Mouse (Mus musculus): ENCODE results near the gene Zfp473. TPM values are rescaled to one million over a fixed set of nuclear protein-coding genes. Genes with fewer than 3 reads are reported as not detected.
"Not testable (repeated sequence)": the region's sequence is repeated elsewhere in the genome, so short reads cannot be mapped to it uniquely, and the experiment has no call there.

The Zfp473 gene
- polyA plus RNA-seq (2015; fragmentation: Nextera tagmentation; extraction: Ambion mirVana), result 0.94 and 1.0 TPM in 2 replicates

- Histone ChIP-seq H3K36me3 (replicated peaks) (peaks cover 41% of the 10 kb centered on the region), H3K4me1 (replicated peaks) (peaks cover 31% of the 10 kb centered on the region), H3K4me2 (peak within 1 kb of the TSS; percentile 89), H3K4me3 (replicated peaks) (peak within 1 kb of the TSS; percentile 84; the same call in 1 of the 2 replicates)
- not testable (repeated sequence) for ATAC-seq (ENCODE audit: insufficient read depth); H3K27me3 ChIP-seq; H3K27ac ChIP-seq (replicated peaks); H3K9ac ChIP-seq; H3K9me3 ChIP-seq (replicated peaks)
- 74% methylated on average over 1 of the region's 1 CpGs for WGBS (ENCODE audit: insufficient replicate concordance)
Measured at GRCm38 (mm10) chr7:44750950-44751349, at the start of gene Zfp473. Zfp473 (minus strand) TSS chr7:44751050.

GRCm38 (mm10) chr7:44792781-44793180, 41.9 kb upstream of the Zfp473 start:
- H3K4me3 ChIP-seq (replicated peaks), result no peak overlapping the region
- no peaks in the 10 kb centered on the region for H3K36me3 ChIP-seq (replicated peaks)
- H3K4me1 ChIP-seq (replicated peaks), result no peaks in the 10 kb centered on the region
- H3K27ac ChIP-seq (replicated peaks), result no peak overlapping the region
- H3K27me3 ChIP-seq, result no peaks in the 10 kb centered on the region; the same call in 1 of the 2 replicates
- H3K9ac ChIP-seq, result no peak overlapping the region
- H3K9me3 ChIP-seq (replicated peaks), result no peaks in the 10 kb centered on the region
- no peak for ATAC-seq (ENCODE audit: insufficient read depth)
- WGBS (ENCODE audit: insufficient replicate concordance), result 66% methylated on average over 6 of the region's 6 CpGs
- no peak overlapping the region for H3K4me2 ChIP-seq

GRCm38 (mm10) chr7:44790066-44790465, 39.2 kb upstream of the Zfp473 start:
- H3K4me1 ChIP-seq (replicated peaks), result no peaks in the 10 kb centered on the region
- WGBS (ENCODE audit: insufficient replicate concordance), result 51% methylated on average over 4 of the region's 4 CpGs
- no peaks in the 10 kb centered on the region for H3K9me3 ChIP-seq (replicated peaks)
- no peak overlapping the region for H3K4me3 ChIP-seq (replicated peaks)
- H3K36me3 ChIP-seq (replicated peaks), result no peaks in the 10 kb centered on the region
- ATAC-seq (ENCODE audit: insufficient read depth), result no peak
- H3K9ac ChIP-seq, result no peak overlapping the region
- no peak overlapping the region for H3K27ac ChIP-seq (replicated peaks)
- H3K27me3 ChIP-seq, result peaks cover 6% of the 10 kb centered on the region; the same call in 1 of the 2 replicates
- no peak overlapping the region for H3K4me2 ChIP-seq

- Histone ChIP-seq H3K36me3 (replicated peaks) (no peaks in the 10 kb centered on the region), H3K4me1 (replicated peaks) (no peaks in the 10 kb centered on the region), H3K27me3 (peaks cover 6% of the 10 kb centered on the region; the same call in 1 of the 2 replicates), H3K4me3 (replicated peaks) (no peak overlapping the region), H3K4me2 (no peak overlapping the region), H3K9ac (no peak overlapping the region), H3K9me3 (replicated peaks) (no peaks in the 10 kb centered on the region), H3K27ac (replicated peaks) (no peak overlapping the region)
- WGBS (ENCODE audit: insufficient replicate concordance), result 54% methylated on average over 3 of the region's 3 CpGs
- ATAC-seq (ENCODE audit: insufficient read depth), result no peak
Measured at GRCm38 (mm10) chr7:44789531-44789930, 38.7 kb upstream of the Zfp473 start.

GRCm38 (mm10) chr7:44780101-44780500, 29.3 kb upstream of the Zfp473 start:
- Histone ChIP-seq H3K27me3 (peaks cover 4% of the 10 kb centered on the region; the same call in 1 of the 2 replicates), H3K4me2 (no peak overlapping the region), H3K4me1 (replicated peaks) (peaks cover 14% of the 10 kb centered on the region), H3K9ac (no peak overlapping the region), H3K27ac (replicated peaks) (no peak overlapping the region), H3K4me3 (replicated peaks) (no peak overlapping the region), H3K36me3 (replicated peaks) (peaks cover 25% of the 10 kb centered on the region), H3K9me3 (replicated peaks) (no peaks in the 10 kb centered on the region)
- no peak for ATAC-seq (ENCODE audit: insufficient read depth)
- 80% methylated on average over 8 of the region's 8 CpGs for WGBS (ENCODE audit: insufficient replicate concordance)

GRCm38 (mm10) chr7:44776849-44777498, 26.1 kb upstream of the Zfp473 start:
- H3K27ac ChIP-seq (replicated peaks), result peak overlapping the region; percentile 83

GRCm38 (mm10) chr7:44772591-44773204, 21.8 kb upstream of the Zfp473 start:
- no peak overlapping the region for H3K4me3 ChIP-seq (replicated peaks)
- H3K9ac ChIP-seq, result no peak overlapping the region; the same call in 1 of the 2 replicates
- H3K9me3 ChIP-seq (replicated peaks), result no peaks in the 10 kb centered on the region
- H3K4me2 ChIP-seq, result peak overlapping the region; percentile 43
- peak; percentile 93 for ATAC-seq (ENCODE audit: insufficient read depth)
- 38% methylated on average over 8 of the region's 8 CpGs for WGBS (ENCODE audit: insufficient replicate concordance)
- H3K36me3 ChIP-seq (replicated peaks), result peaks cover 88% of the 10 kb centered on the region
- H3K27ac ChIP-seq (replicated peaks), result peak overlapping the region; percentile 79
- H3K4me1 ChIP-seq (replicated peaks), result peaks cover 75% of the 10 kb centered on the region
- no peaks in the 10 kb centered on the region for H3K27me3 ChIP-seq

More at GRCm38 (mm10) chr7:44776849-44777498, 26.1 kb upstream of the Zfp473 start:
- Histone ChIP-seq H3K9me3 (replicated peaks) (no peaks in the 10 kb centered on the region), H3K4me1 (replicated peaks) (peaks cover 36% of the 10 kb centered on the region), H3K9ac (no peak overlapping the region), H3K4me2 (peak overlapping the region; percentile 32; the same call in 1 of the 2 replicates), H3K4me3 (replicated peaks) (no peak overlapping the region), H3K36me3 (replicated peaks) (peaks cover 48% of the 10 kb centered on the region), H3K27me3 (no peaks in the 10 kb centered on the region)
- ATAC-seq (ENCODE audit: insufficient read depth), result peak; percentile 30
- WGBS (ENCODE audit: insufficient replicate concordance), result 81% methylated on average over 9 of the region's 9 CpGs

- H3K27ac ChIP-seq (replicated peaks), result no peak overlapping the region
- no peak overlapping the region for H3K9ac ChIP-seq
- H3K4me1 ChIP-seq (replicated peaks), result peaks cover 77% of the 10 kb centered on the region
- 23% methylated on average over 6 of the region's 6 CpGs for WGBS (ENCODE audit: insufficient replicate concordance)
- ATAC-seq (ENCODE audit: insufficient read depth), result no peak
- no peak overlapping the region for H3K4me2 ChIP-seq
- no peak overlapping the region for H3K4me3 ChIP-seq (replicated peaks)
- H3K36me3 ChIP-seq (replicated peaks), result peaks cover 91% of the 10 kb centered on the region
- no peaks in the 10 kb centered on the region for H3K27me3 ChIP-seq
- no peaks in the 10 kb centered on the region for H3K9me3 ChIP-seq (replicated peaks)
Measured at GRCm38 (mm10) chr7:44770046-44770578, 19.3 kb upstream of the Zfp473 start.

GRCm38 (mm10) chr7:44768129-44768528, 17.3 kb upstream of the Zfp473 start:
- peaks cover 91% of the 10 kb centered on the region for H3K36me3 ChIP-seq (replicated peaks)
- ATAC-seq (ENCODE audit: insufficient read depth), result peak; percentile 63

GRCm38 (mm10) chr7:44760366-44760765, 9.5 kb upstream of the Zfp473 start:
- Histone ChIP-seq H3K9me3 (replicated peaks) (no peaks in the 10 kb centered on the region), H3K36me3 (replicated peaks) (peaks cover 92% of the 10 kb centered on the region), H3K4me1 (replicated peaks) (no peaks in the 10 kb centered on the region), H3K27ac (replicated peaks) (no peak overlapping the region), H3K9ac (no peak overlapping the region), H3K4me3 (replicated peaks) (no peak overlapping the region), H3K27me3 (no peaks in the 10 kb centered on the region), H3K4me2 (no peak overlapping the region)
- ATAC-seq (ENCODE audit: insufficient read depth), result no peak

More at GRCm38 (mm10) chr7:44768129-44768528, 17.3 kb upstream of the Zfp473 start:
- Histone ChIP-seq H3K4me1 (replicated peaks) (peaks cover 67% of the 10 kb centered on the region), H3K27me3 (no peaks in the 10 kb centered on the region), H3K4me3 (replicated peaks) (no peak overlapping the region), H3K27ac (replicated peaks) (peak overlapping the region; percentile 63), H3K9me3 (replicated peaks) (no peaks in the 10 kb centered on the region), H3K4me2 (peak overlapping the region; percentile 52), H3K9ac (no peak overlapping the region)
- 46% methylated on average over 5 of the region's 5 CpGs for WGBS (ENCODE audit: insufficient replicate concordance)

- Histone ChIP-seq H3K27me3 (no peaks in the 10 kb centered on the region), H3K4me3 (replicated peaks) (no peak overlapping the region), H3K4me2 (no peak overlapping the region), H3K4me1 (replicated peaks) (no peaks in the 10 kb centered on the region), H3K9me3 (replicated peaks) (no peaks in the 10 kb centered on the region), H3K27ac (replicated peaks) (no peak overlapping the region), H3K9ac (no peak overlapping the region), H3K36me3 (replicated peaks) (peaks cover 94% of the 10 kb centered on the region)
- 77% methylated on average over 2 of the region's 2 CpGs for WGBS (ENCODE audit: insufficient replicate concordance)
- ATAC-seq (ENCODE audit: insufficient read depth), result no peak
Measured at GRCm38 (mm10) chr7:44757164-44757563, 6.3 kb upstream of the Zfp473 start.

Data from liver, embryonic 15.5 days (tissue).